Mouse (Mus musculus) frontal cortex, postnatal 36 days (tissue): ENCODE data around the gene Fgfr2.

Experiments
- DNase-seq, 2 experiments: peaks; one replicate each; pipeline ENCODE4 v3.0.0; 2022; ENCODE audit warnings: low spot score in 2 of 2

Gene Fgfr2

GRCm38 (mm10) chr7:130731792-130732191 is 2391.4 kb downstream of the Fgfr2 start:
- DNase-seq: no peak

- DNase-seq: no peak
Measured at GRCm38 (mm10) chr7:130727560-130727959, 2395.6 kb downstream of the Fgfr2 start.

- DNase-seq: no peak
Measured at GRCm38 (mm10) chr7:130726724-130727422, 2396.3 kb downstream of the Fgfr2 start.

- DNase-seq: peak; percentile 16 to 33
Measured at GRCm38 (mm10) chr7:130726185-130726584, 2397.0 kb downstream of the Fgfr2 start.

GRCm38 (mm10) chr7:130720646-130721335 is 2402.4 kb downstream of the Fgfr2 start:
- DNase-seq: no peak

- no peak for DNase-seq
Measured at GRCm38 (mm10) chr7:130719931-130720598, 2403.1 kb downstream of the Fgfr2 start.

- DNase-seq: no peak
Measured at GRCm38 (mm10) chr7:130716989-130717388, 2406.2 kb downstream of the Fgfr2 start.

- no peak for DNase-seq
Measured at GRCm38 (mm10) chr7:130716341-130716740, 2406.8 kb downstream of the Fgfr2 start.

- DNase-seq: no peak
Measured at GRCm38 (mm10) chr7:130715467-130715866, 2407.7 kb downstream of the Fgfr2 start.

GRCm38 (mm10) chr7:130713319-130713718 is 2409.8 kb downstream of the Fgfr2 start:
- no peak for DNase-seq

- no peak for DNase-seq
Measured at GRCm38 (mm10) chr7:130711851-130712250, 2411.3 kb downstream of the Fgfr2 start.

GRCm38 (mm10) chr7:130709372-130710274 is 2413.5 kb downstream of the Fgfr2 start:
- no peak for DNase-seq

- DNase-seq: no peak
Measured at GRCm38 (mm10) chr7:130708940-130709339, 2414.2 kb downstream of the Fgfr2 start.

GRCm38 (mm10) chr7:130705230-130705629 is 2417.9 kb downstream of the Fgfr2 start:
- no peak for DNase-seq

GRCm38 (mm10) chr7:130701336-130701735 is 2421.8 kb downstream of the Fgfr2 start:
- DNase-seq: no peak

- DNase-seq: no peak
Measured at GRCm38 (mm10) chr7:130698480-130698879, 2424.7 kb downstream of the Fgfr2 start.

GRCm38 (mm10) chr7:130696347-130697234 is 2426.6 kb downstream of the Fgfr2 start:
- peak; percentile 40 to 45 for DNase-seq

- DNase-seq: no peak
Measured at GRCm38 (mm10) chr7:130695669-130696338, 2427.3 kb downstream of the Fgfr2 start.

- DNase-seq: peak in 1 of 2 experiments; percentile 24
Measured at GRCm38 (mm10) chr7:130693800-130694193, 2429.4 kb downstream of the Fgfr2 start.
